Mouse (Mus musculus): Measurements from ENCODE around the gene Sirt7.
A peak's percentile ranks its signal among the peaks of the same experiment; 100 is the strongest.

The Sirt7 gene

GRCm38 (mm10) chr11:120641255-120641654 is 16.2 kb upstream of the Sirt7 start:
- no peak for DNase-seq (ENCODE audit: low spot score)

- no peak for DNase-seq (ENCODE audit: low spot score)
Observed at GRCm38 (mm10) chr11:120634810-120635209, 9.8 kb upstream of the Sirt7 start.

- DNase-seq (ENCODE audit: low spot score) = peak; percentile 78
Observed at GRCm38 (mm10) chr11:120633520-120634343, 8.7 kb upstream of the Sirt7 start, which contains the start of gene Mafg. Gene Mafg, minus strand, starts transcription at chr11:120633600.

- no peak for DNase-seq (ENCODE audit: low spot score)
Observed at GRCm38 (mm10) chr11:120632559-120633519, 7.8 kb upstream of the Sirt7 start.

GRCm38 (mm10) chr11:120631726-120632448 is 6.8 kb upstream of the Sirt7 start:
- DNase-seq (ENCODE audit: low spot score) = no peak

GRCm38 (mm10) chr11:120630881-120631725 is 6.1 kb upstream of the Sirt7 start:
- DNase-seq (ENCODE audit: low spot score) = no peak

GRCm38 (mm10) chr11:120630401-120630871 is 5.4 kb upstream of the Sirt7 start:
- DNase-seq (ENCODE audit: low spot score) = no peak

- DNase-seq (ENCODE audit: low spot score) = no peak
Observed at GRCm38 (mm10) chr11:120629911-120630310, 4.9 kb upstream of the Sirt7 start.

- no peak for DNase-seq (ENCODE audit: low spot score)
Observed at GRCm38 (mm10) chr11:120629341-120629730, 4.3 kb upstream of the Sirt7 start.

- no peak for DNase-seq (ENCODE audit: low spot score)
Observed at GRCm38 (mm10) chr11:120628601-120629340, 3.7 kb upstream of the Sirt7 start.

GRCm38 (mm10) chr11:120627468-120628300 is 2.6 kb upstream of the Sirt7 start:
- no peak for DNase-seq (ENCODE audit: low spot score)

GRCm38 (mm10) chr11:120626785-120627467 is 1.9 kb upstream of the Sirt7 start:
- no peak for DNase-seq (ENCODE audit: low spot score)

- DNase-seq (ENCODE audit: low spot score) = peak; percentile 58
Observed at GRCm38 (mm10) chr11:120624680-120625111, 344 bp downstream of the Sirt7 start.

GRCm38 (mm10) chr11:120623961-120624679 is 920 bp downstream of the Sirt7 start:
- DNase-seq (ENCODE audit: low spot score) = no peak

- DNase-seq (ENCODE audit: low spot score) = no peak
Observed at GRCm38 (mm10) chr11:120622805-120623204, 2.2 kb downstream of the Sirt7 start.

- no peak for DNase-seq (ENCODE audit: low spot score)
Observed at GRCm38 (mm10) chr11:120620195-120620594, 4.8 kb downstream of the Sirt7 start.

- no peak for DNase-seq (ENCODE audit: low spot score)
Observed at GRCm38 (mm10) chr11:120618619-120619535, 6.2 kb downstream of the Sirt7 start.

All from layer of hippocampus, adult 9-10 months (tissue).